Mouse (Mus musculus) cerebellum, adult 9-10 months (tissue): ENCODE data around the gene Fmnl3.
A peak's percentile ranks its signal among the peaks of the same experiment; 100 is the strongest.

ENCODE experiments used
- DNase-seq: peaks from one replicate; pipeline ENCODE4 v3.0.0; 2022

Gene Fmnl3

DNA sequence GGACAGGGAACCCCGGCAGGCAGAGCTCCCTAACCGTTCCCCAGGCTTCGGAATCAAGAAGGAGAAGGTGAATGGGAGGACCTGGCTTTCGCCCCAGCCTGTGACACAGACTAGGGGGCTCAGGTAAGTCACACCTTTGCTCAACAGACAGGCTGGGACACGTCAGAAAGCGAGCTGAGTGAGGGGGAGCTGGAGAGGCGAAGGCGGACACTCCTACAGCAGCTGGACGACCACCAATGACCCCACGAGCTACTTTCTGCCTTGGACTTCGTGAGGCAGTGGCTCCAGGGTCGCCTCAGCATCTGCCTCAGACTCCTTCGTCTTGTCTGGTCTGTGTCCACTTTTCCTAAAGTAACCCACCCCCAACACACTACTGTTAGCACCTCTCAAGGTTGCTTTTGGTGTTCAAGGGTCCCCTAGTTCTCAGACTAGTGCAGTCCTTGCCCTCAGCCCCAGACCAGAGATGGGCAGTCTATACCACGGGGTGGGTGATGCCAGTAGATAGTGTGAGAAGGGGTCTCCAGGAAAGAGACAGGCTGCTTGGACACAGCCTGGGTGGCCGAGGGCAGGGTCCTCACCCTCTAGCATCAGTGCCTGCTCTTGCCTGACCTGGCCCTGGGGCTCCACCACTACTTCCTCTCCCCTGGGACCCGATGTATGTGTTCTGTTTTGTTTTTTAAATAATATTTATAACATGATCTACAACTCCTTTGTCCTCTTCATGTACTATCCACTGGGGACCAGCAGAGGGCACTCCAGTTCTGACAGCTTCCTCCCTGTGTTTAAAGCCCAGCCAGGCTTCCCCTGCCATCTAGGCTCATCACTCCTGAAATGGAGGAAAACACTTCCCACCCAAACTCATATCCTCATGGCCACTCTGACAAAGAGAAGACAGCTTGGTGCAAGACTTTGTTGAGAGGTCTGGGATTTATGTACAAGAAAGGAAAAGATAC lies 53.7 kb downstream of the Fmnl3 start:
- peak; percentile 85 for DNase-seq

DNA sequence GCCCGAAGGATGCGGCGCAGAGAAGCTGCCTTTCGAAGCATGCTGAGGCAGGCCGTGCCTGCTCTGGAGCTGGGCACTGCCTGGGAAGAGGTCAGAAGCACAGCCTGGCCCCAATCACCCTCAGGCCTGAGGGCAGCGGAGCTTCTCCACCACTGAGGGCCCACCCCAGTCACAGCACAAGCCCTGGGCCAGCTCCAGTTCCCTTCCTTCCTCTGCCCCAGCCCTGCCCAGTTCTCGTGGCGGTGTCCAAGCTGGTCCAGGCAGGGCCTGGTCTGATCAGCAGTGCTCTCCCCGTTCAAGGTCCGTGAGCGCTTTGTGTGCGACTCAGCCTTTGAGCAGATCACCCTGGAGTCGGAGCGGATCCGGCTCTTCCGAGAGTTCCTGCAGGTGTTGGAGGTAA lies 55.4 kb downstream of the Fmnl3 start:
- no peak for DNase-seq

DNA sequence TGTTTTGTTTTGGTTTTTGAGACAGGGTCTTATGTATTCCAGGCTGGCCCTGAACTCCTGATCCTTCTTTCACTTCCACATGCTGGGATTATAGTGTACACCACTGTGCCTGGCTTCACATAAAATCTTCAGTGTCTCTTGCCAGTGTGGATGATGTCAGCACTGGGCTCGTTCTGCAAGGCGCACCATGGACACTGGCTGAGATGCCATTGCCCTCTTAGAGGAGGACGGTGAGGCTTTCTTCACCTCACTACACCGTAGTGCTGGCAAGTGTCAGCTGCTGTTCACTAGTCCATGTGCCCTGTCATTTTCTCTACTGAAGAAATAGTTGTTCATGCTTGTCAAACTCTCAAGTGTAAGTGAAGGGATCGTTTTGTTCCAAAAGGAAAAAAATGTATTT lies 59.7 kb downstream of the Fmnl3 start:
- DNase-seq = no peak

DNA sequence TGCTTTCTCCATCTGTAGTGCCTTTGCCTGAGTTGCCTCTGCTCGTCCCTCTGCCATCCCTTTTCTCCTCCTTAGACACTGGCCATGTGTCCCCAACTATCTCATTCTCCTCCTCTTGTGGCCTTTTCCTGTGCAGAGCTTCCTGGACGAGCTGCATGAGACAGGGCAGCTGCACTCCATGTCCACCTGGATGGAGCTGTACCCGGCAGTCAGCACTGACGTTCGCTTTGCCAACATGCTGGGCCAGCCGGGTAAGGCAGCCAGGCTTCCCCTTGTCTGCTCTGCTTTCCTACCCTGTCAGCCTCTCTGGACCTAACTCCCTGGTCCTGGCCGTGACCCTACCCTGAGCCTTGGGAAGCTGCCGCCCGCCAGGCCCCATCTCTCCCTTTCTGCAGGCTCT lies 60.7 kb downstream of the Fmnl3 start:
- DNase-seq = no peak

DNA sequence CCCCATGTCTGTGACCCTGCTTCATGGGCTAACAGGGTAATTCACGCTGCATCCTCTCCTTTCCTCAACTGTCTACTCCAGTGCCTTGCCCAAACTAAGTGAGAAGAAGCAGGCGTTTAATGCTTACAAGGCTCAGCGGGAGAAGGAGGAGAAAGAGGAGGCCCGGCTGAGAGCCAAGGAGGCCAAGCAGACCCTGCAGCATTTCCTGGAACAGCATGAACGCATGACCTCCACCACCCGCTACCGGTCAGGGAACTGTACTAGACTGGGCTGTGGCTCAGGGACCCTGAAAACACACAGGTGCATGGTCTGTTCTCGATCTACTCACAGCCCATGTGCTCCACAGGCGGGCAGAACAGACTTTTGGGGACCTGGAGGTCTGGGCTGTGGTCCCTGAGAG lies 62.8 kb downstream of the Fmnl3 start:
- DNase-seq = no peak

DNA sequence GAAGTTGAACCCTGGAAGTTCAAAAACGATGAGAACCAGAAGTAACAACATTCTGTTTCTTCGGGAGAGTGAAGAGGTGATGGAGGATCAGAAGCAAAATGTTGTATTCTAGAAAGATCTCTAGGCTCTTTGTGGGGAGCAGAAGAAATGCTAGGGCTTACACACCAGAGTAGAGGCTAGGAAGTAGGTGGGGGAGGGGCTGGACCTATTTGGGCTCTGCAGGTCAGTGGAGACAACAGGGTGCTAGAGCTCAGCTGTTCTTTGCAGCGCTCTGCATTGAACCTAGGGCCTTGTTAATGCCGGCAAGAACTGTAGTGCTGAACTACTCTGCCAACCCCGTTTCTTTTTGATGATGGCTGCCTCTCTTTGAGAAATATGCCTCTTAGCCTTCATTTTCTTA lies 74.1 kb downstream of the Fmnl3 start:
- peak; percentile 51 for DNase-seq

DNA sequence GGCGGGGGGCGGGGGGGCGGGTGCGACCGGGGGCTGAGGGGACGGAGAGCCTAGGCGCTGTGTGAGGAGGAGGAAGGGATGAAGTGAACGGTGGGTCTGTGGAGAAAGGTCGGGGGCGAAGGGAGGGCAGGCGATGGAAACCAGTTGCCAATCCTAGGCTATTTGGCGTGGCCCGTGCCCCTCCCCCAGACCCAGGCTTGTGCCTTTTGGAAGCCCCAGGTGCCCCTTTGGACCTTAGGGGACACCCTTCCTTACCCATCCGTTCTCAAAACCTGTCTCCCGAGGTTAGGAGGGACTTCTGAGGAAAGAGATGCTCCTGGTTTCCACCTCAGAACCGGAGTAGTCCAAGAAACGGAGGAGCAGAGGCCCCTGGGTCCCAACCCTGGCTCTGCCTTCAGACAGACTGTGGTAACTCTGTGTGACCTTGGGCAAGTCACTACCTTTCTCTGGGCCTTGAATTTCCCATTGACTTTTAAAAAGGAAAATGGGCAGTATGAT lies 74.7 kb downstream of the Fmnl3 start, which contains the start of gene Fam186b:
Fam186b (minus strand) TSS at position 405 of the 498 bp plus-strand sequence.
- peak; percentile 62 for DNase-seq

DNA sequence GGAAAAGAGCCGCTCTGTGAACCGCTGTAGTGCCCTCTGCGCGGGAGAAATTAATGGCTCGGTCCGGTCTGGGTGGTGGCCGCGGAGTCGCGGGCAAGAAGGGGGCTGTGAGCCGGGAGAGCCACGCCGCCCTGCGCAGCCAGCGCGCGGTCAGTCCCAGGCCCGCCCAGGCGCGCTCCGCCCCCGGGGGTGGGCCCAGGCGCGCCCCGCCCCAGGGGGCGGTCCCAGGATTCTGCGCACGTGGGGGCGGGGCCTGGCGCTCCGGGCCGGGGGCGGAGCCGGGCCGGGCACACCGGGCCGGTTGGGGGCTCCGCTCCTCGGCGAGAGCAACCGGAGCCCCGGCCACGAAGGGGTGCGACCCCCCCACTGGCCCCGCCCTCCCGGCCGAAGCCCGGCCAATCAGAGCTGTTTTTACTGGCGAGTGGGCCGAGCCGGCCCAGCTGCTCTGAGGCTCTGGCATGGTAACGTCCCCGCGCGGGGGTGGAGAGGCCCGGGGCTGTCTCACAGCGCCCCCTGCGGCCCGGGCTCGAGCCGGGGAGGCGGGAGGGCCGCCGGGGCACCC lies 75.4 kb downstream of the Fmnl3 start, which contains the start of gene Prpf40b:
Prpf40b (plus strand) TSS at position 275 of the 562 bp plus-strand sequence.
- peak; percentile 93 for DNase-seq

DNA sequence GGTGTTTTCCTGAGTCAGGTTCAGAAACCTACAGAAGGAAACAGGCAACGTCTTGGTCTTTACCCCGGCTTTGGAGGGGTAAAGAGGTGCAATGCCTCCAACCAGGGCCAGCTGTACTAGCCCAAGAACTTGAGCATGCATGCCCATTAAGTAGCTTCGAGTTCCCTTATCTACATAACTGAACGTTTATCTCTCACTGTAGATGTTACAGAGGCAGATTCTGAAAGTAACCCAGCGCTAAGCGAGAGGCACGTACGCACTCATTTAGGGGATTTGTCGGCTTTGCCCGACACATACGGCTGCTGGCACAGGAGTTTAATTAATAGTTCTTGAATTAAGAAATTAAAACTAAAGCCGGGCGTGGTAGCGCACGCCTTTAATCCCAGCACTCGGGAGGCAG lies 76.0 kb downstream of the Fmnl3 start:
- no peak for DNase-seq

DNA sequence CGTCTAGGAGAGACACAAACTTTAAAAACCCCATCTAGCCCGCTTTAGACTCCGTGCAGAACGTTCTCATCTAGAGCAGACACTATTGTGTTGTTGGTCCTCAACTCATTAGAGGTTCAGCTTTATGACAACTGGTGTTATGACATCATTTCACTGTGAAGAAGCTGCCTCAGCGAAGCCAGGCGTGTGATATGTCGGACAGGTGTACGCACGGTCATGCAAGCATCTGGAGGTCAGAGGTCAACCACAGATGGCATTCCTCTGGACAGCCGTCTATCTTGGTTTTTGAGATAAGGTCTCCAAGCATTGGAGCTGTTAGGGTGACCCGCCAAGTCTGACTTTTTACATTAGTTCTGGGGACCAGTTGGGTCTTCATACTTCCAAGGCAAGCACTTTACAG lies 79.7 kb downstream of the Fmnl3 start:
- DNase-seq = no peak

DNA sequence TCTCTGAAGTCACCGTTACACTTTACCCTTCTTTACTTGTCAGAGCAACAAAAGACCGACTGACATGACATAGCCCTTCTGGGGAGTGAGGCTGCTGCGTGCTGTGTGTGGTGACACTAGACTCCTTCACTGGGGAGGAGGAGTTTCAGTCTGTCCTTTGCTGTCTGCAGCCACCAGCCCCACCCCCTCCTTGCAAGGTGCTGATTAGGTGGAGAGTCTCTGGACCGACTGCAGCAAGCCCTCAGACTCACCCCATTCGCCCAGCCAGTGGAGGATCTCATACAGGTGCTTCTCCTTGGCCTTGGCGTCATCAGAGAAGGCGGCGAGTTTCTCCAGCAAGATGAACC lies 85.1 kb downstream of the Fmnl3 start:
- DNase-seq = no peak

DNA sequence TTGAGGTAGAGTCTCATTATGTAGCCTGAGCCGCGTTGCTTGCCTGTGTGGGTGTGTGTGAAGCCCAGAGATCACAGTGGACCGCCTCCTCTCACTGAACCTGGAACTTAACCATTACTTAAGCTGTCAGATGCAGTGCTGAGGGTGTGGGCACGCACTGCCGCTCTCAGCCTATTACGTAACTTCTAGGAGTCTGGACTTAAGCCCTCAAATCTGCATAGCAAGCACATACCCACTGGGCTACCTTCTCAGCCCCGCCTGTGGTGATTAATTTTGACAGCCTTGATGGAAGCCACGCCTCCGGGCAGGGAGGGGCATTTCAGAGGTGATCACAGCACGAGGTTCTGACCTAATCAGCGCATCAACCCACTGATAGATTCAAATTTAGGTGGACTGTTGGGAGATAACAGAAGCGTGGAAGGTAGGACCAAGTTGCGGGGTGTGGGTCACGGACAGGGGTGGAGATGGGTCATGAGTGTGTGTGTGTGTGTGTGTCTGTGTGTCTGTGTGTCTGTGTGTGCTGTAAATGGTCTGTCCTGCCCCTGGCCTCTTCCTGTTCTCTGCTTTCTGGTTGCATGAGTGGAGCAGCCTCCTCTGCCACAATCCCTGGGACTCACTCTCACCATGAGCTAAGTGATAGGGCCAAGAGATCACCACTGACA lies 85.6 kb downstream of the Fmnl3 start:
- DNase-seq = no peak

DNA sequence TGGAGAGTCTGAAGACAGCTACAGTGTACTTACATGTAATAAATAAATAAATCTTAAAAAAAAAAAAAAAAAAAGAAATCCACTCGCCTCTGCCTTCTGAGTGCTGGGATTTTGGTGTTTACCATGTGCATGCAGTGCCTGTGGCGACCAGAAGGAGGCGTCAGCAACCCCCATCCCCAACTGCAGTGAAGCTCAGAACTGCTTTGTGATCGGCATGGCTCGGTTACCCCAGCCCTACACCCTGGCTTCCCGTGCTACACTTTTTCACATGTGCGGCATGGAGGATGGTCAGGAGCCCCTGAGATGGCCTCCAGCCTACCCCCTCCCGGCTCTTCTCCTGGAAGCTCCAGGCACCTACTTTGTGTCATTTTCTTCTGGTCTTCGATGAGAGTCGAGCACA lies 86.8 kb downstream of the Fmnl3 start:
- no peak for DNase-seq

DNA sequence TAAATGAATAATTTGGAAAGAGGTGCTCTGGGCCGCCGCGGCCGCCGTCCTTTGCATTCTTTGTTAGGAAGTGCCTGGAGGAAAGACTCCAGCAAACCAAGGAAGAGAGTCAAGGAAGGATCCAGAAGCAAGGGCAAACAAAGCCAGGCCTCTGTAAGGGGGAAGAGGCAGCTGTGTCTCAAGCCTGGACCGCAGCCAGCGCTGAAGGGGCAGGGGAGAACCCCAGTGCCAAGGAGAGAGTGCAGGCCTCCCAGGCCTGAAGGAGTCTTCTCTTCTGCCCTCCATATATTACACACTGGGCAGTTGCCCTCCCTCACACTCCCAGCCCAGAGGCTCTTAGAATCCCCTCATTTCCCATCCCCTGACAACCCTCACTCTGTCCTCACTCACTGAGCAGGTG lies 92.0 kb downstream of the Fmnl3 start:
- DNase-seq = no peak

DNA sequence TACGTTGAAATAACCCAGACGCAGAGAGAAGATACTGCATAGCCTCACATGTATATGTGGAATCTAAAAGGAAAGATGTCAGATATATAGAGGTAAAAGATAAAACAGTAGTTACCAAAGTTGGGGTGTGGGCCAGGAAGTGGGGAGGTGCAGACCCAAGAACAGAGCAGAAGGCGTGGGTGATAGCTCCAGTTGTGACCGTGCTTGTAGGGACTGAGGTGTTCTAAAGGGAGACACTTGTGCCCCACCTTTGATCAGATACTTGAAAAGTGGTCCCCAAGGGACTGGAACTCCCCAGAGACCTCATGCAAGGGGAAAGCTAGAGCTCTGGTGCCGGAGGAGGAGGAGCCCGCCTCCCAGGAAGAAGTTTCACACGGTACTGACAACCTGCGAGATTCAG lies 94.2 kb downstream of the Fmnl3 start:
- no peak for DNase-seq
